Mouse (Mus musculus) brain, embryonic 14.5 days (tissue): ENCODE measurements around the gene Creb5.

Experiments used
- CTCF ChIP-seq: fragments of 200-500 bp; IDR thresholded peaks from 2 replicates; pipeline ENCODE4 v1.5.1; 2012; ENCODE audit warnings: inconsistent platforms, mild to moderate bottlenecking, moderate library complexity, borderline replicate concordance; ENCODE audit not compliant: insufficient read depth, insufficient read length; ENCODE audit errors: extremely low read depth
- POLR2A ChIP-seq: fragments of 200-500 bp; IDR thresholded peaks from 2 replicates; pipeline ENCODE4 v1.6.1; 2012; ENCODE audit warnings: mild to moderate bottlenecking, inconsistent platforms, borderline replicate concordance; ENCODE audit not compliant: poor library complexity, insufficient read depth, insufficient read length, severe bottlenecking; ENCODE audit errors: extremely low read depth

DNA sequence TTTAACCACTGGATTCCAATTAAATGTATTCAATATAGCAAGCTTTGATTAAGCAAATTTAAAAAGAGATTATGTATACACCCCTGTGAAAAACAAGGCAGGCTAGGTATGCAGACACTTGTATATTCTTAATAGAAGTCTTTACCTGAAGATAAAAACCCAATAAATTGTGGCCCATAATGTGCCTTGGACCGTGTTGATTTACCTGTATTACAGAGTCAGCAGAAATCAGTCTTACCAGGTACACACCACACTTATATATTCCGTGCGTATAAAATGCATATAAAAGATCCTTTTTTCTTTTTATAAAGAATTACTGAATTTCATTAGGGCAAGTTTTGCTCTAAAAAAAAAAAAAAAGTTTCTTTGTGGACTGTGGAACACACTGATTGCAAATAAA, 432.9 kb downstream of the Creb5 start:
- TF ChIP-seq CTCF (no peak), POLR2A (no peak)
